Mouse (Mus musculus) small intestine, adult 2 months (tissue): Measurements from ENCODE around the gene Dleu7.

ENCODE experiments used
- CTCF ChIP-seq: fragments of 200-500 bp; IDR thresholded peaks from 2 replicates; pipeline ENCODE4 v1.5.1; 2012; ENCODE audit warnings: low read depth, mild to moderate bottlenecking, control low read depth, inconsistent platforms, low read length, moderate library complexity, mixed read lengths; ENCODE audit not compliant: insufficient replicate concordance, insufficient read length; ENCODE audit errors: extremely low read depth
- POLR2A ChIP-seq: fragments of 200-500 bp; IDR thresholded peaks from 2 replicates; pipeline ENCODE4 v1.6.1; 2012; ENCODE audit warnings: low read depth, mild to moderate bottlenecking, control low read depth, inconsistent platforms, low read length, moderate library complexity

GRCm38 (mm10) chr14:62307555-62307954, 14.7 kb upstream of the Dleu7 start:
- TF ChIP-seq POLR2A (no peak), CTCF (no peak)
